Mouse (Mus musculus): Measurements from ENCODE around the gene Best2. TPM values are rescaled to one million over a fixed set of nuclear protein-coding genes. Genes with fewer than 3 reads are reported as not detected.

Gene Best2
- polyA plus RNA-seq, 1 experiment = 0.13 TPM

DNA sequence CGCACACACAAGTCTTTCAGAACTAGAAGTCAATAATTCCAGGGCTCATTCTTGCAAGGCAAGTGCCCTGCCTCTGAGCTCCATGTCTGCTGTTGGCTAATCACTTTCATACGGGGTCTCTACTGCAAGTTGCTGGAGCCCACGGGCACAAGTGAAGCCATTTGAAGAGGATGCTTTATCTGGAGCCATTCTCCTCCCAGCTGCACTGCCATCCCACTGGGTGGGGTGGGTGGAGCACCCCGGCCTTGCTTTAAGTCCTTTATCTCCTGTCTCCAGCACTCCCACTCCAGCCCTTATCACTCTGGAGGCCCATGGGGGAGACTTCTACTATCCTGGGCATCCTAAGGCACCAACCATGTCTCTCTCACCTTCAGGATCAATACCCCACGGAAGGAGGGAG, 43.4 kb downstream of the Best2 start:
- TF ChIP-seq CTCF (IDR thresholded peaks at IDR 0.05; ENCODE audit: insufficient read depth, low read length) = no peak
- TF ChIP-seq POLR2A (IDR thresholded peaks at IDR 0.05; ENCODE audit: borderline replicate concordance, extremely low read depth, low read depth, low read length) = no peak
- DNase-seq = no peak
- Histone ChIP-seq H3K4me3 (replicated peaks; ENCODE audit: extremely low read depth, low read depth, low read length) (no peak overlapping the region), H3K4me1 (ENCODE audit: control insufficient read depth, insufficient read depth, low read length) (peaks cover 12% of the 10 kb centered on the region)
- WGBS = 62% methylated on average over 5 of the region's 5 CpGs

GRCm38 (mm10) chr8:84970135-84970790, 44.1 kb downstream of the Best2 start:
- no peak for DNase-seq
- H3K4me3 ChIP-seq (replicated peaks; ENCODE audit: extremely low read depth, low read depth, low read length) = peak overlapping the region; percentile 90
- 6% methylated on average over 21 of the region's 21 CpGs for WGBS
- peaks cover 8% of the 10 kb centered on the region for H3K4me1 ChIP-seq (ENCODE audit: control insufficient read depth, insufficient read depth, low read length)
- TF ChIP-seq POLR2A (IDR thresholded peaks at IDR 0.05; ENCODE audit: borderline replicate concordance, extremely low read depth, low read depth, low read length) = no peak

- TF ChIP-seq CTCF (IDR thresholded peaks at IDR 0.05; ENCODE audit: insufficient read depth, low read length) (no peak), POLR2A (IDR thresholded peaks at IDR 0.05; ENCODE audit: borderline replicate concordance, extremely low read depth, low read depth, low read length) (peak; percentile 83; the same call in 1 of the 2 replicates)
- under 1% methylated on average over 56 of the region's 56 CpGs for WGBS
- DNase-seq = peak; percentile 70
- Histone ChIP-seq H3K4me3 (replicated peaks; ENCODE audit: extremely low read depth, low read depth, low read length) (peak within 1 kb of the TSS; percentile 90), H3K4me1 (ENCODE audit: control insufficient read depth, insufficient read depth, low read length) (peaks cover 9% of the 10 kb centered on the region)
Observed at GRCm38 (mm10) chr8:84969241-84970134, 44.8 kb downstream of the Best2 start, which contains the start of the genes Gm49661, Prdx2 and Rnaseh2a. Gene Gm49661 (minus strand): TSS chr8:84969433. Gene Prdx2 (plus strand): TSS chr8:84969587. Gene Rnaseh2a (minus strand): TSS chr8:84969767.

DNA sequence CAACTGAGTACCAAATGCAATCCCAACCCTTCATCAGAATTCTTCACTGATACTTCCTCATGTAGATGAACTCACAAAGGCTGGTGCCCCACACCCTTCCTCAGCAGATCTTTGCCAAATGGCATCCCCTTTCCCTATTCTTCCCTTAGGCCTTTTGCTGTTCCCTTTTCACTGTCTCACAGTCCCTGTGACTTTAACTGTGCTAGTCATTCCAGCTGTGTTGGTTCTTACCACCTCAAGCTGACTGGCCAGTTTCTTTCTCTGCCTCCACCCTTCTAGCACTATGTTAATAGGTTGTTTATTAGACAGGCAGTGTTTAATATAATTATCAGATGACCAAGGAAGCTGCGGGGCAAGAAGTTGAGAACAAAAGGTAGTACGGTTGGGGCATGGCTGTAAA, 45.7 kb downstream of the Best2 start:
- DNase-seq = no peak
- no peak overlapping the region for H3K4me3 ChIP-seq (replicated peaks; ENCODE audit: extremely low read depth, low read depth, low read length)
- H3K4me1 ChIP-seq (ENCODE audit: control insufficient read depth, insufficient read depth, low read length) = peaks cover 9% of the 10 kb centered on the region
- 7% methylated on average over 2 of the region's 2 CpGs for WGBS
- TF ChIP-seq CTCF (IDR thresholded peaks at IDR 0.05; ENCODE audit: insufficient read depth, low read length) (no peak), POLR2A (IDR thresholded peaks at IDR 0.05; ENCODE audit: borderline replicate concordance, extremely low read depth, low read depth, low read length) (no peak)

GRCm38 (mm10) chr8:84967532-84968304, 46.6 kb downstream of the Best2 start:
- WGBS = 93% methylated on average over 13 of the region's 13 CpGs
- Histone ChIP-seq H3K4me1 (ENCODE audit: control insufficient read depth, insufficient read depth, low read length) (peaks cover 9% of the 10 kb centered on the region), H3K4me3 (replicated peaks; ENCODE audit: extremely low read depth, low read depth, low read length) (no peak overlapping the region)
- no peak for DNase-seq
- no peak for TF ChIP-seq POLR2A (IDR thresholded peaks at IDR 0.05; ENCODE audit: borderline replicate concordance, extremely low read depth, low read depth, low read length)
- TF ChIP-seq CTCF (IDR thresholded peaks at IDR 0.05; ENCODE audit: insufficient read depth, low read length) = no peak

- WGBS = 11% methylated on average over 3 of the region's 3 CpGs
- TF ChIP-seq CTCF (IDR thresholded peaks at IDR 0.05; ENCODE audit: insufficient read depth, low read length) = no peak
- no peak for TF ChIP-seq POLR2A (IDR thresholded peaks at IDR 0.05; ENCODE audit: borderline replicate concordance, extremely low read depth, low read depth, low read length)
- no peak overlapping the region for H3K4me3 ChIP-seq (replicated peaks; ENCODE audit: extremely low read depth, low read depth, low read length)
- H3K4me1 ChIP-seq (ENCODE audit: control insufficient read depth, insufficient read depth, low read length) = peaks cover 9% of the 10 kb centered on the region
- no peak for DNase-seq
Observed at GRCm38 (mm10) chr8:84966603-84967002, 47.7 kb downstream of the Best2 start.

- Histone ChIP-seq H3K4me1 (ENCODE audit: control insufficient read depth, insufficient read depth, low read length) (peaks cover 9% of the 10 kb centered on the region), H3K4me3 (replicated peaks; ENCODE audit: extremely low read depth, low read depth, low read length) (peak overlapping the region; percentile 65)
- no peak for TF ChIP-seq CTCF (IDR thresholded peaks at IDR 0.05; ENCODE audit: insufficient read depth, low read length)
- TF ChIP-seq POLR2A (IDR thresholded peaks at IDR 0.05; ENCODE audit: borderline replicate concordance, extremely low read depth, low read depth, low read length) = peak; percentile 61; the same call in 1 of the 2 replicates
- DNase-seq = peak; percentile 88
- WGBS = under 1% methylated on average over 41 of the region's 41 CpGs
Observed at GRCm38 (mm10) chr8:84965731-84966291, 48.5 kb downstream of the Best2 start.

GRCm38 (mm10) chr8:84963952-84964351, 50.4 kb downstream of the Best2 start:
- no peak for DNase-seq
- H3K4me3 ChIP-seq (replicated peaks; ENCODE audit: extremely low read depth, low read depth, low read length) = no peak overlapping the region
- WGBS = 80% methylated on average over 4 of the region's 4 CpGs
- TF ChIP-seq POLR2A (IDR thresholded peaks at IDR 0.05; ENCODE audit: borderline replicate concordance, extremely low read depth, low read depth, low read length) (no peak), CTCF (IDR thresholded peaks at IDR 0.05; ENCODE audit: insufficient read depth, low read length) (no peak)
- peaks cover 6% of the 10 kb centered on the region for H3K4me1 ChIP-seq (ENCODE audit: control insufficient read depth, insufficient read depth, low read length)

DNA sequence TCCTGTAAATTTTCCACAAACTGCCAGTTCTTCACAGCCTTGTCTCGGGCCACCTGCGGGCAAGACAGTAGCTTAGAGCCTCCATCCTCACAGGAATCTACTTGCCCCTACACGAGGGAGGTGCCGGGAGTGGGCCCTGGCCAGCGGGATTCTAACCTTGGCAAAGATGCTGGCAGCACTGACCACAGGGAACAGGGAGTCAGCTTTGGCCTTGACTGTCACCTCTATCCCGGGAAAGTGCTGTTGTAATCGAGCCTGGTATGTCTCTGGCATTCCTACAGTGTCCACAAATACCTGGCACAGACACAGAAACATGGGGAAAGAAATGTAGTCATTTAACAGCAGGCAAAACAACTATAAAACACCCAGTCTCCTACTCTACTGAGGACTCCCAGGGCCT, 54.5 kb downstream of the Best2 start:
- DNase-seq = no peak
- WGBS = 81% methylated on average over 7 of the region's 7 CpGs
- Histone ChIP-seq H3K4me3 (replicated peaks; ENCODE audit: extremely low read depth, low read depth, low read length) (no peak overlapping the region), H3K4me1 (ENCODE audit: control insufficient read depth, insufficient read depth, low read length) (no peaks in the 10 kb centered on the region)
- no peak for TF ChIP-seq POLR2A (IDR thresholded peaks at IDR 0.05; ENCODE audit: borderline replicate concordance, extremely low read depth, low read depth, low read length)
- TF ChIP-seq CTCF (IDR thresholded peaks at IDR 0.05; ENCODE audit: insufficient read depth, low read length) = no peak

Other genes with a start within 250 kb of the Best2 start
- 80.1 and 96.2 TPM in 2 replicates for gene Nfix, start 214.2 kb downstream of the Best2 start, polyA plus RNA-seq (2012; rRNA removed)
- 2.5 and 2.9 TPM in 2 replicates for gene Dand5, start 191.7 kb downstream of the Best2 start, polyA plus RNA-seq (2012; rRNA removed)
- gene Gadd45gip1, start 183.0 kb downstream of the Best2 start, polyA plus RNA-seq (2012; rRNA removed) = 21.3 and 31.7 TPM in 2 replicates
- 72.6 and 75.9 TPM in 2 replicates for gene Rad23a, start 173.9 kb downstream of the Best2 start, polyA plus RNA-seq (2012; rRNA removed)
- gene Calr, start 167.6 kb downstream of the Best2 start, polyA plus RNA-seq (2012; rRNA removed) = 152 and 189 TPM in 2 replicates
- gene Farsa, start 157.5 kb downstream of the Best2 start, polyA plus RNA-seq (2012; rRNA removed) = 33.8 and 42.4 TPM in 2 replicates
- gene Syce2, start 142.4 kb downstream of the Best2 start, polyA plus RNA-seq (2012; rRNA removed) = 1.5 and 1.8 TPM in 2 replicates
- gene Gcdh, start 120.6 kb downstream of the Best2 start, polyA plus RNA-seq (2012; rRNA removed) = 65.8 and 75.3 TPM in 2 replicates
- 0.14 and 0.23 TPM in 2 replicates for gene Klf1, start 112.6 kb downstream of the Best2 start, polyA plus RNA-seq (2012; rRNA removed)
- 19.6 and 26.7 TPM in 2 replicates for gene Dnase2a, start 106.0 kb downstream of the Best2 start, polyA plus RNA-seq (2012; rRNA removed)
- gene Mast1, start 77.2 kb downstream of the Best2 start, polyA plus RNA-seq (2012; rRNA removed) = 0.34 and 0.41 TPM in 2 replicates
- not detected in 2 replicates for gene Rtbdn, start 67.5 kb downstream of the Best2 start, polyA plus RNA-seq (2012; rRNA removed)
- gene Gm49661, start 45.1 kb downstream of the Best2 start, polyA plus RNA-seq (2012; rRNA removed) = not detected in 2 replicates
- gene Prdx2, start 44.9 kb downstream of the Best2 start, polyA plus RNA-seq (2012; rRNA removed) = 93.2 and 117 TPM in 2 replicates
- 27.4 and 30.4 TPM in 2 replicates for gene Rnaseh2a, start 44.8 kb downstream of the Best2 start, polyA plus RNA-seq (2012; rRNA removed)
- 80.8 and 125 TPM in 2 replicates for gene Junb, start 35.8 kb downstream of the Best2 start, polyA plus RNA-seq (2012; rRNA removed)
- gene Hook2, start 23.9 kb downstream of the Best2 start, polyA plus RNA-seq (2012; rRNA removed) = 9.5 and 10.5 TPM in 2 replicates
- 87.2 and 128 TPM in 2 replicates for gene Asna1, start 10.8 kb upstream of the Best2 start, polyA plus RNA-seq (2012; rRNA removed)
- 96.9 and 99.1 TPM in 2 replicates for gene Trir, start 12.3 kb upstream of the Best2 start, polyA plus RNA-seq (2012; rRNA removed)
- 49.1 and 68.3 TPM in 2 replicates for gene Tnpo2, start 22.4 kb upstream of the Best2 start, polyA plus RNA-seq (2012; rRNA removed)
- 42.5 and 44.7 TPM in 2 replicates for gene Fbxw9, start 45.5 kb upstream of the Best2 start, polyA plus RNA-seq (2012; rRNA removed)
- gene Gm5741, start 53.5 kb upstream of the Best2 start, polyA plus RNA-seq (2012; rRNA removed) = not detected in 2 replicates
- gene Dhps, start 57.2 kb upstream of the Best2 start, polyA plus RNA-seq (2012; rRNA removed) = 45.9 and 49.9 TPM in 2 replicates
- gene Wdr83os, start 66.2 kb upstream of the Best2 start, polyA plus RNA-seq (2012; rRNA removed) = 97.1 and 120 TPM in 2 replicates
- 21.2 and 33.1 TPM in 2 replicates for gene Wdr83, start 66.8 kb upstream of the Best2 start, polyA plus RNA-seq (2012; rRNA removed)
- 74.1 and 87.1 TPM in 2 replicates for gene Man2b1, start 68.7 kb upstream of the Best2 start, polyA plus RNA-seq (2012; rRNA removed)
- gene Zfp791, start 108.6 kb upstream of the Best2 start, polyA plus RNA-seq (2012; rRNA removed) = 0.37 and 0.66 TPM in 2 replicates
- gene Cks1brt, start 137.4 kb upstream of the Best2 start, polyA plus RNA-seq (2012; rRNA removed) = not detected in 2 replicates
- gene Olfr371, start 211.5 kb upstream of the Best2 start, polyA plus RNA-seq (2012; rRNA removed) = not detected in 2 replicates